Mouse (Mus musculus) spleen, postnatal 14 days (tissue): ENCODE results near the gene Atf7ip.
A peak's percentile ranks its signal among the peaks of the same experiment; 100 is the strongest.

Experiments used
- DNase-seq, 2 experiments: peaks; one replicate each; pipeline ENCODE4 v3.0.0; 2021 to 2022; ENCODE audit warnings: low spot score in 2 of 2

Atf7ip gene

GRCm38 (mm10) chr6:136644171-136644570 is 138.2 kb downstream of the Atf7ip start:
- DNase-seq, result peak in 1 of 2 experiments; percentile 28

GRCm38 (mm10) chr6:136645754-136646153 is 139.8 kb downstream of the Atf7ip start:
- DNase-seq, result no peak

- DNase-seq, result no peak
Observed at GRCm38 (mm10) chr6:136646207-136646606, 140.2 kb downstream of the Atf7ip start.

GRCm38 (mm10) chr6:136647455-136647861 is 141.5 kb downstream of the Atf7ip start:
- DNase-seq, result no peak

- no peak for DNase-seq
Observed at GRCm38 (mm10) chr6:136650664-136651063, 144.7 kb downstream of the Atf7ip start.

GRCm38 (mm10) chr6:136653331-136653730 is 147.4 kb downstream of the Atf7ip start:
- no peak for DNase-seq

GRCm38 (mm10) chr6:136654470-136654869 is 148.5 kb downstream of the Atf7ip start:
- no peak for DNase-seq

GRCm38 (mm10) chr6:136655786-136656185 is 149.8 kb downstream of the Atf7ip start:
- DNase-seq, result no peak

- no peak for DNase-seq
Observed at GRCm38 (mm10) chr6:136658303-136658702, 152.3 kb downstream of the Atf7ip start.

GRCm38 (mm10) chr6:136659226-136659625 is 153.3 kb downstream of the Atf7ip start:
- no peak for DNase-seq
